Mouse (Mus musculus) liver, embryonic 13.5 days (tissue): ENCODE measurements at regions not wholly inside any gene's neighbourhood (a gene's known extent, or its start where the extent isn't known, plus 50 kb on each side); places are given as distances from the start of the nearest gene placed in this dataset.
"Not testable (repeated sequence)": the region's sequence is repeated elsewhere in the genome, so short reads cannot be mapped to it uniquely, and the experiment has no call there.

Experiments used
- ATAC-seq: fragments of 200-750 bp; cut with Nextera tagmentation; 2 replicates; pipeline ENCODE4 v1.8.0; 2017; ENCODE audit warnings: low read depth, mild to moderate bottlenecking, moderate number of reproducible peaks, moderate library complexity
- DNase-seq: peaks from one replicate; pipeline ENCODE4 v3.0.0; 2022
- H3K27ac ChIP-seq: fragments of 300-500 bp; sonication (generic); 2 replicates; pipeline ENCODE4 v1.5.1; 2015; ENCODE audit warnings: moderate library complexity, mild to moderate bottlenecking, inconsistent platforms
- H3K27me3 ChIP-seq: fragments of 300-500 bp; sonication (generic); 2 replicates; pipeline ENCODE4 v1.6.1; 2015; ENCODE audit warnings: mild to moderate bottlenecking, inconsistent platforms
- H3K36me3 ChIP-seq: fragments of 300-500 bp; sonication (generic); 2 replicates; pipeline ENCODE4 v1.6.1; 2015; ENCODE audit warnings: mild to moderate bottlenecking, inconsistent platforms
- H3K4me1 ChIP-seq: fragments of 300-500 bp; sonication (generic); replicated peaks from 2 replicates; pipeline ENCODE4 v1.6.1; 2015; ENCODE audit warnings: inconsistent platforms
- H3K4me2 ChIP-seq: fragments of 300-500 bp; sonication (generic); 2 replicates; pipeline ENCODE4 v1.6.1; 2015; ENCODE audit warnings: inconsistent platforms, mild to moderate bottlenecking, moderate library complexity
- H3K4me3 ChIP-seq: fragments of 300-500 bp; sonication (generic); replicated peaks from 2 replicates; pipeline ENCODE4 v1.5.1; 2015; ENCODE audit warnings: mild to moderate bottlenecking, inconsistent platforms
- H3K9ac ChIP-seq: fragments of 300-500 bp; sonication (generic); 2 replicates; pipeline ENCODE4 v1.6.1; 2015; ENCODE audit warnings: mild to moderate bottlenecking, inconsistent platforms
- H3K9me3 ChIP-seq: fragments of 300-500 bp; sonication (generic); replicated peaks from 2 replicates; pipeline ENCODE4 v1.6.1; 2016; ENCODE audit warnings: inconsistent platforms
- WGBS: fragments of 180-500 bp; shearing (Covaris S2); methylation state at CpG from one replicate; pipeline ENCODE4 v1.1.7; 2015; ENCODE audit not compliant: insufficient replicate concordance; 5-methylcytosine and 5-hydroxymethylcytosine counted together

- no peaks in the 10 kb centered on the region for H3K9me3 ChIP-seq
- ATAC-seq = no peak
- no peak for DNase-seq
- no peaks in the 10 kb centered on the region for H3K4me1 ChIP-seq
- H3K27ac ChIP-seq = no peak overlapping the region
- H3K4me3 ChIP-seq = no peak overlapping the region
- no peak overlapping the region for H3K4me2 ChIP-seq
- WGBS = 48% methylated on average over 9 of the region's 9 CpGs
- H3K9ac ChIP-seq = no peak overlapping the region
- H3K27me3 ChIP-seq = no peaks in the 10 kb centered on the region
- no peaks in the 10 kb centered on the region for H3K36me3 ChIP-seq
Measured at GRCm38 (mm10) chr5:129353549-129353948, 147.5 kb upstream of the Sfswap start.

- no peaks in the 10 kb centered on the region for H3K9me3 ChIP-seq
- H3K4me2 ChIP-seq = no peak overlapping the region
- WGBS = 69% methylated on average over 5 of the region's 5 CpGs
- ATAC-seq = no peak
- DNase-seq = no peak
- H3K27me3 ChIP-seq = no peaks in the 10 kb centered on the region
- no peaks in the 10 kb centered on the region for H3K36me3 ChIP-seq
- H3K4me3 ChIP-seq = no peak overlapping the region
- H3K4me1 ChIP-seq = no peaks in the 10 kb centered on the region
- H3K9ac ChIP-seq = no peak overlapping the region
- H3K27ac ChIP-seq = no peak overlapping the region
Measured at GRCm38 (mm10) chr5:129354877-129355276, 146.1 kb upstream of the Sfswap start.

GRCm38 (mm10) chr5:129361527-129361926 is 139.5 kb upstream of the Sfswap start:
- WGBS = 64% methylated on average over 2 of the region's 2 CpGs
- ATAC-seq = no peak
- Histone ChIP-seq H3K9ac (no peak overlapping the region), H3K4me3 (no peak overlapping the region), H3K9me3 (no peaks in the 10 kb centered on the region), H3K27me3 (no peaks in the 10 kb centered on the region), H3K4me1 (no peaks in the 10 kb centered on the region), H3K27ac (no peak overlapping the region), H3K4me2 (no peak overlapping the region), H3K36me3 (no peaks in the 10 kb centered on the region)
- DNase-seq = no peak

- whole genome bisulfite sequencing = 60% methylated on average over 10 of the region's 10 CpGs
- no peak overlapping the region for H3K4me3 ChIP-seq
Measured at GRCm38 (mm10) chr5:129363189-129363588, 137.8 kb upstream of the Sfswap start.

GRCm38 (mm10) chr5:129365026-129365425 is 136.0 kb upstream of the Sfswap start:
- no peak for ATAC-seq
- Histone ChIP-seq H3K9me3 (no peaks in the 10 kb centered on the region), H3K9ac (no peak overlapping the region), H3K27me3 (no peaks in the 10 kb centered on the region), H3K27ac (no peak overlapping the region), H3K4me3 (no peak overlapping the region), H3K4me1 (no peaks in the 10 kb centered on the region), H3K36me3 (no peaks in the 10 kb centered on the region), H3K4me2 (no peak overlapping the region)
- 49% methylated on average over 8 of the region's 8 CpGs for WGBS
- DNase-seq = no peak

More at GRCm38 (mm10) chr5:129363189-129363588, 137.8 kb upstream of the Sfswap start:
- no peak for DNase-seq
- Histone ChIP-seq H3K9me3 (no peaks in the 10 kb centered on the region), H3K36me3 (no peaks in the 10 kb centered on the region), H3K27me3 (no peaks in the 10 kb centered on the region), H3K4me1 (no peaks in the 10 kb centered on the region), H3K27ac (no peak overlapping the region), H3K9ac (no peak overlapping the region), H3K4me2 (no peak overlapping the region)
- no peak for ATAC-seq

- H3K4me1 ChIP-seq = no peaks in the 10 kb centered on the region
- no peak for DNase-seq
- H3K27me3 ChIP-seq = no peaks in the 10 kb centered on the region
- ATAC-seq = no peak
- 65% methylated on average over 13 of the region's 13 CpGs for WGBS
- H3K4me3 ChIP-seq = no peak overlapping the region
- H3K9me3 ChIP-seq = no peaks in the 10 kb centered on the region
- H3K27ac ChIP-seq = no peak overlapping the region
- no peak overlapping the region for H3K9ac ChIP-seq
- no peak overlapping the region for H3K4me2 ChIP-seq
- no peaks in the 10 kb centered on the region for H3K36me3 ChIP-seq
Measured at GRCm38 (mm10) chr5:129367266-129367665, 133.8 kb upstream of the Sfswap start.

GRCm38 (mm10) chr5:129380861-129381260 is 120.2 kb upstream of the Sfswap start:
- WGBS = 78% methylated on average over 7 of the region's 7 CpGs
- no peak for ATAC-seq
- no peaks in the 10 kb centered on the region for H3K4me1 ChIP-seq

GRCm38 (mm10) chr5:129384976-129385375 is 116.0 kb upstream of the Sfswap start:
- Histone ChIP-seq H3K9ac (no peak overlapping the region), H3K4me1 (no peaks in the 10 kb centered on the region), H3K4me2 (no peak overlapping the region), H3K4me3 (no peak overlapping the region), H3K9me3 (no peaks in the 10 kb centered on the region), H3K36me3 (no peaks in the 10 kb centered on the region), H3K27ac (no peak overlapping the region), H3K27me3 (no peaks in the 10 kb centered on the region; the same call in 1 of the 2 replicates)
- 68% methylated on average over 8 of the region's 8 CpGs for WGBS
- DNase-seq (no peak), ATAC-seq (no peak)

More at GRCm38 (mm10) chr5:129380861-129381260, 120.2 kb upstream of the Sfswap start:
- no peak overlapping the region for H3K9ac ChIP-seq
- H3K36me3 ChIP-seq = no peaks in the 10 kb centered on the region
- no peaks in the 10 kb centered on the region; the same call in 1 of the 2 replicates for H3K27me3 ChIP-seq
- no peak for DNase-seq
- H3K27ac ChIP-seq = no peak overlapping the region
- no peak overlapping the region for H3K4me2 ChIP-seq
- no peaks in the 10 kb centered on the region for H3K9me3 ChIP-seq
- H3K4me3 ChIP-seq = no peak overlapping the region

GRCm38 (mm10) chr5:129385965-129386643 is 114.9 kb upstream of the Sfswap start:
- H3K9ac ChIP-seq, H3K4me2 ChIP-seq, H3K36me3 ChIP-seq, H3K4me1 ChIP-seq, H3K27ac ChIP-seq, H3K9me3 ChIP-seq, H3K27me3 ChIP-seq, DNase-seq, H3K4me3 ChIP-seq: not testable (repeated sequence)
- peak; percentile 77 for ATAC-seq
- 70% methylated on average over 2 of the region's 7 CpGs for WGBS

- not testable (repeated sequence) for H3K4me2 ChIP-seq, H3K36me3 ChIP-seq, H3K9me3 ChIP-seq, DNase-seq, H3K27ac ChIP-seq, H3K4me1 ChIP-seq, H3K27me3 ChIP-seq, H3K9ac ChIP-seq, H3K4me3 ChIP-seq
- peak; percentile 79 for ATAC-seq
- no CpG with 5 or more reads among the region's 8 CpGs for WGBS
Measured at GRCm38 (mm10) chr5:129386671-129387070, 114.3 kb upstream of the Sfswap start.

GRCm38 (mm10) chr5:129387301-129387700 is 113.7 kb upstream of the Sfswap start:
- DNase-seq = no peak

GRCm38 (mm10) chr5:129390921-129391371 is 110.1 kb upstream of the Sfswap start:
- H3K27ac ChIP-seq = no peak overlapping the region
- ATAC-seq (no peak), DNase-seq (no peak)
- H3K4me3 ChIP-seq = no peak overlapping the region
- WGBS = 60% methylated on average over 4 of the region's 4 CpGs
- H3K27me3 ChIP-seq = no peaks in the 10 kb centered on the region; the same call in 1 of the 2 replicates
- H3K9ac ChIP-seq = no peak overlapping the region
- H3K4me1 ChIP-seq = no peaks in the 10 kb centered on the region
- no peaks in the 10 kb centered on the region for H3K9me3 ChIP-seq
- no peak overlapping the region for H3K4me2 ChIP-seq
- no peaks in the 10 kb centered on the region for H3K36me3 ChIP-seq

More at GRCm38 (mm10) chr5:129387301-129387700, 113.7 kb upstream of the Sfswap start:
- Histone ChIP-seq H3K9me3 (no peaks in the 10 kb centered on the region), H3K4me1 (no peaks in the 10 kb centered on the region), H3K27me3 (no peaks in the 10 kb centered on the region; the same call in 1 of the 2 replicates), H3K36me3 (no peaks in the 10 kb centered on the region), H3K4me3 (no peak overlapping the region), H3K9ac (no peak overlapping the region), H3K27ac (no peak overlapping the region), H3K4me2 (no peak overlapping the region)
- no peak for ATAC-seq
- 35% methylated on average over 3 of the region's 3 CpGs for WGBS
